Mouse (Mus musculus) heart, postnatal 14 days (tissue): ENCODE measurements at regions not wholly inside any gene's neighbourhood (a gene's known extent, or its start where the extent isn't known, plus 50 kb on each side); places are given as distances from the start of the nearest gene placed in this dataset.
A peak's percentile ranks its signal among the peaks of the same experiment; 100 is the strongest.
"Not testable (repeated sequence)": the region's sequence is repeated elsewhere in the genome, so short reads cannot be mapped to it uniquely, and the experiment has no call there.

Source experiments
- DNase-seq, 2 experiments: peaks; one replicate each; pipeline ENCODE4 v3.0.0; 2021 to 2022
- intact Hi-C: fragments of 180-260 bp; cut with DNase I; formaldehyde crosslinking; loops from one replicate; pipeline ENCODE4 v1.15.1; 2025

- intact Hi-C loops, result no loop called here
- DNase-seq, result no peak
Measured at GRCm38 (mm10) chr11:22420003-22420723, 78.1 kb upstream of the Ehbp1 start.

GRCm38 (mm10) chr11:22421762-22422161 is 79.7 kb upstream of the Ehbp1 start:
- no peak for DNase-seq
- intact Hi-C loops, result no loop called here

GRCm38 (mm10) chr11:22437140-22437850 is 74.6 kb upstream of the Tmem17 start:
- intact Hi-C loops, result loop anchor here (5.0 kb wide), 2 partner anchors 180 to 210 kb away; no protein-coding TSS in a partner anchor
- peak; percentile 63 to 73 for DNase-seq

DNA sequence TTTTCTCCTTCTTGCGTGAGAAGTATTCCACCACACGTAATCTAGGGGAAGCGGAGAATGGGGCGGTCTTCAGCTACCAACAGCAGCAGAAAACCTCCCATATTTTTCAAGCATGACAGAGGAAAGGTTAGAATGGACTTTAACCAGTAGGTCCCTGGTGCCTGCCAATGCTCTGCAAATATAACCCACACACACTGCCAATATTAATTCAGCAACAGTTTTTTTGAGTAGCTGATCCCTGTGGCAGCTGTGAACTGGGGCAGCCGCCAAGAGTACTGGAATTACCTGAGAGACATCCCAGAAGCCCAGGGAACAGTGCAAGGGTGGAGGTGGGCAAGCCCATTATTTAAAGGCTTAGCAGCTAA is 74.1 kb upstream of the Tmem17 start:
- peak; percentile 22 to 27 for DNase-seq
- intact Hi-C loops, result loop anchor here (5.0 kb wide), 2 partner anchors 179 to 211 kb away; no protein-coding TSS in a partner anchor

GRCm38 (mm10) chr11:22438441-22439066 is 73.3 kb upstream of the Tmem17 start:
- intact Hi-C loops, result loop anchor here (5.0 kb wide), 2 partner anchors 179 to 211 kb away; no protein-coding TSS in a partner anchor

DNA sequence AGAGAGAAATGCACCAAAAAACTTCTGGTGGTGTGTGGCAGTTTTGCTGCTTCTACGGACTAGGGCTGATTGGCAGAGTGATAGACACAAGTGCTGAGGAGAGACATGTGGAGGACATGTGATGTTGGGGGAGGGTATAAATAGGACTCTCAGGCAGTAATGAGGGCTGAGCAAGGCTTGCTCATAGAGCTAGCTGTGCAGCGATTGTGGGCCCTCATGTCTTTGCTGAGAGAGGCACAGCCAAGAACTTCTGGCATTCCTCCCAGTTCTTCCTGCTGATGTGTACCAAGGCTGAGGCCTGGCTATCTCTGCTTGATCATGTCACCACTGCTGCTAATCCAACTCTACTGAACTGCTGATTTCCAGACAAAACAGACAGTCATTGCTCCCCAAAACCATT is 71.4 kb upstream of the Tmem17 start:
- intact Hi-C loops, result no loop called here
- peak; percentile 21 to 33 for DNase-seq

More at GRCm38 (mm10) chr11:22438441-22439066, 73.3 kb upstream of the Tmem17 start:
- DNase-seq, result peak; percentile 19 to 44

- intact Hi-C loops, result no loop called here
Measured at GRCm38 (mm10) chr11:22453161-22453560, 58.7 kb upstream of the Tmem17 start.

DNA sequence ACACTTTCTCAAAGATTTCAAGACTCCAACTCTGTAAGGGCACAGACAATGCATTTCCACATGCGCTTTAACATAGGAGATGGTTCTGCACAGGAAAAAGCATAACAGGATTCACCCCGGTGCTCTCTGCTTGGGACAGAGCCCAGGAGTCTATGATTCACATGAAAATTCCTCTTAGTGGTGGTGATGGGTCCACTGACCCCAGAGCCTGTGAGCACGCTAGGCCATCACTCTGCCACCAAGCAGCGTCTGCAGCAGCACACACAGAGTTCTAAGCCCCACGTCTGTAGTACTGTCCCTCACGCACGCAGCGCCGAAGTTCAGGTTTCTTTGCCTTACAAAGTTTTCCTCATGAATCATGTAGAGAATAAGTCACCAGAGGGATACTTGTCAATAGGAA is 55.6 kb upstream of the Tmem17 start:
- DNase-seq, result no peak
- intact Hi-C loops, result no loop called here

More at GRCm38 (mm10) chr11:22453161-22453560, 58.7 kb upstream of the Tmem17 start:
- no peak for DNase-seq

DNA sequence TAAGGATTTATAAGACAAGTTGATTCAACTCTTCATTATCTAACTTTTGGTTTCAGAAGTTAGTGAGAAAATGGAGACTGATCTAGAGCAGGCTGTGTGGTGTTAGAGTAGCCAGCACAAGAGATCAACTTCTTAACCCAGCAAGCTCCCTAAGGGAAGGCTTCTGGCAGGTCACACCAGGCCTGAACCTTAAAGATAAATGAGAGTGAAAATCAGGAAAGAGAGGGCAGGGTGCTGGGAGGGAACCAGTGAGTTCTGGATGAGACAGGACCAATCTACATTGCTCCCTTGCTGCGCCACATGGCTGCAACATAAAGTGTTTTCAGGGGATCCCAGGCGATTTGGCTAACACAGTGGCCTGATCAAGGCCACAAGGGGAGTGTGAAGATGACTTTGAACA is 54.7 kb upstream of the Tmem17 start:
- no peak for DNase-seq
- intact Hi-C loops, result no loop called here

DNA sequence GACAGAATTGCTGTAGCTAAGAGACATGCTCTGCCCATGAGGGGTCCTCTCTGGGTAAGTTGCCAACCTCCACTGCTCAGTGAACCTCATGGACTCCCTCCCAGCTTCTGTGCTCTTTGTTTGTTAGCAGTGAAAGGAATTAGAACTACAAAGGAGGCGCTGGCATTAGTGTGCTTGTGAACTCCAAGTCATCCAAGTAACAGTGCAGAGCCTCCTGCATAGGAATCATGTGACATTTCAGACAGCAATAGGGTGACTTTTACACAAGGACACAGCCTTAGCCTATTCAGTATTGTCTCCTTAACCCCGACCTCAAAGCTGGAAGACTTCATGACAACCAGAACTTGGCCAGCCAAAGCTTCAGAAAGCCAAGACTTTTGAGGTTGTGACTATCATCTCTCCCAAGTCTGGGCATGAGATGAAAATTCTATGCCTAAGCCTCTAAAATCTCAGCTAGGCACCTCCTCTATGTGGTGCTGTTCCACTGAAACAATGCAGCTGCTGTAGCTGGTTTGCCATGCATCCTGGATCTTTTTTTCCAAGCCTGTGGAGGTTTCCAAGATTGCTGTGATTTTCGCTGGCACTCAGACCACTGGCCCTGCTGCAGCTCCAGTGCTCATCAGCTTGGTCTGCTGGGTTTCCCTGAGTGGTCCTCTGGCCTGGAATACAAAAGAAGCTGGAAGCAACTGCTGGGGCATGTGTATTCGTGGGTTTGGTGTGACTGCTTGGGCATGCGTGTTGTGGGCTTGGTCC is 52.8 kb upstream of the Tmem17 start:
- intact Hi-C loops, result no loop called here
- DNase-seq, result no peak

DNA sequence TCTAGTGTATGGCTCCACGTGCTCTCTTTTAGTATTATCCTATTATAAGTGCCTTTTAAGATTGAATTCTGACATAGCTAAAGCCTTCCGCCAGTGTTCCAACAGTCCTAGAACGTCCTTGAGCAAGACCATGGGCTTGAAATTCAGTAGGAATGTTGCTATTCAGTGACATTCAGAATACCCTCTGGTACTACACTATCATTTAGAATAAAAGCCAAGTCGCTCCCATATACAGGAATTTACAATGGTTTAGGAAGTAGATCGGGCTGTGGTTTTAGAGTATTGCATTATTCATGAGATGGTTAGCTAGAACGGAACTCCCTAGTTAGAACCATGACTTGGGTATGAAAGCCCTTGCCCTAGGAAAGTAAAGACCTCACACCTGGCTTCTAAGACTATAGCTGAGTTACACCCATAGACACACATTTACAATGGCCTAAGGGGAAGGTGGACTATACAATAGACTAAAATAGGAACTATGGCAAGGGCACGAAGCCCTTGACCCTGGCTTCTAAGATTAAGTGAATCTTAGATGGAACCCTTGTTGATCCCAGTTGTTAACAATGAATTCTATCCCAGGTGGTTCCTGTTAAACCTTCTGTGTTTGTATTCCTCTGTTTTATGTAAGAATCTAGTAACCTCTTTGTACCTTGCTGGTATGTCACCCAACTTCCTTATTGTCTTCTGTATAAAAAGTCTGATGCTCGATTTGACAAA is 50.7 kb upstream of the Tmem17 start:
- DNase-seq, intact Hi-C loops: not testable (repeated sequence)
